Mouse (Mus musculus) small intestine, adult 2 months (tissue): Measurements from ENCODE around the gene Insr.

Source experiments
- CTCF ChIP-seq: fragments of 200-500 bp; IDR thresholded peaks from 2 replicates; pipeline ENCODE4 v1.5.1; 2012; ENCODE audit warnings: low read depth, mild to moderate bottlenecking, control low read depth, inconsistent platforms, low read length, moderate library complexity, mixed read lengths; ENCODE audit not compliant: insufficient replicate concordance, insufficient read length; ENCODE audit errors: extremely low read depth
- POLR2A ChIP-seq: fragments of 200-500 bp; IDR thresholded peaks from 2 replicates; pipeline ENCODE4 v1.6.1; 2012; ENCODE audit warnings: low read depth, mild to moderate bottlenecking, control low read depth, inconsistent platforms, low read length, moderate library complexity

- TF ChIP-seq CTCF = no peak
- no peak for TF ChIP-seq POLR2A
These were observed 44.8 kb upstream of the Insr start for GRCm38 (mm10) chr8:3324253-3324652.
